Mouse (Mus musculus) thymus, adult 2 months (tissue): Measurements from ENCODE around the gene Inhbe. TPM values are rescaled to one million over a fixed set of nuclear protein-coding genes. Genes with fewer than 3 reads are reported as not detected.
A peak's percentile ranks its signal among the peaks of the same experiment; 100 is the strongest.

Source experiments
- DNase-seq: peaks from one replicate; pipeline ENCODE4 v3.0.0; 2021
- H3K27ac ChIP-seq: fragments of 200-500 bp; 2 replicates; pipeline ENCODE4 v1.5.1; 2012; ENCODE audit warnings: low read length, control low read depth; ENCODE audit not compliant: control insufficient read depth, insufficient read depth
- H3K27me3 ChIP-seq: fragments of 200-500 bp; 2 replicates; pipeline ENCODE4 v1.6.1; 2012; ENCODE audit warnings: mild to moderate bottlenecking, low read length, moderate library complexity, mixed read lengths; ENCODE audit not compliant: control insufficient read depth, insufficient read depth
- H3K36me3 ChIP-seq: fragments of 200-500 bp; 2 replicates; pipeline ENCODE4 v1.6.1; 2012; ENCODE audit warnings: mild to moderate bottlenecking, low read length, moderate library complexity; ENCODE audit not compliant: control insufficient read depth, insufficient read depth
- H3K4me1 ChIP-seq: fragments of 200-500 bp; replicated peaks from 2 replicates; pipeline ENCODE4 v1.6.1; 2012; ENCODE audit warnings: low read length; ENCODE audit not compliant: control insufficient read depth, insufficient read depth
- H3K4me3 ChIP-seq: fragments of 200-500 bp; 2 replicates; pipeline ENCODE4 v1.5.1; 2012; ENCODE audit warnings: mild to moderate bottlenecking, low read length, control low read depth, moderate library complexity; ENCODE audit not compliant: control insufficient read depth, insufficient read depth
- CTCF ChIP-seq: fragments of 200-500 bp; IDR thresholded peaks from 2 replicates; pipeline ENCODE4 v1.5.1; 2012; ENCODE audit warnings: mild to moderate bottlenecking, control low read depth, low read length, moderate library complexity, borderline replicate concordance; ENCODE audit not compliant: control insufficient read depth, poor library complexity, insufficient read depth; ENCODE audit errors: extremely low read depth
- POLR2A ChIP-seq: fragments of 200-500 bp; IDR thresholded peaks from 2 replicates; pipeline ENCODE4 v1.6.1; 2012; ENCODE audit warnings: mild to moderate bottlenecking, low read length, control low read depth, moderate library complexity; ENCODE audit not compliant: control insufficient read depth, poor library complexity, insufficient read depth; ENCODE audit errors: extremely low read depth
- WGBS: fragments of 180-500 bp; shearing (Covaris S2); methylation state at CpG from one replicate; pipeline ENCODE4 v1.1.7; 2018; 5-methylcytosine and 5-hydroxymethylcytosine counted together
- polyA plus RNA-seq: library from polyadenylated mRNA; depleted of rRNA; stranded (reverse); fragments of >200 nt; gene quantifications from 2 replicates; pipeline ENCODE4 v1.2.3, GENCODE M21; 2012

The Inhbe gene
- polyA plus RNA-seq, 1 experiment: not detected

DNA sequence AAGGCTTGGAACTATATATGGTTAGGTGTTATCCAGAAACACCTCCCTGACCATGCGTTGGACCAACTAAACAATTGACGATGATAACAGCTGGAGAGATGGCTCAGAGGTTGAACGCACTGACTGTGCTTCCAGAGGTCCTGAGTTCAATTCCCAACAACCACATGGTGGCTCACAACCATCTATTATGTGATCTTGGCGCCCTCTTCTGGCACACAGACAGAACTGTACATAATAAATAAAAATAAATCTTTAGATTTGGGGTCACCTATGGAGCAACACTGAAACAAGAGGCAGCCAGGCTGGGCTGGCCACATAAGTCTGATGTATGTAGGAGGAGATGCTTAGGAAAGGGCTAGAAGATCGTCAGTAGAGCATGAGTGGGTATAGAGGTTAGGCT is 21.1 kb downstream of the Inhbe start:
- Histone ChIP-seq H3K4me3 (no peak overlapping the region), H3K27me3 (no peaks in the 10 kb centered on the region), H3K27ac (no peak overlapping the region), H3K36me3 (peaks cover 9% of the 10 kb centered on the region), H3K4me1 (peaks cover 14% of the 10 kb centered on the region)
- TF ChIP-seq POLR2A: no peak
- no peak for TF ChIP-seq CTCF
- peak; percentile 30 for DNase-seq
- 67% methylated on average over 5 of the region's 5 CpGs for WGBS

DNA sequence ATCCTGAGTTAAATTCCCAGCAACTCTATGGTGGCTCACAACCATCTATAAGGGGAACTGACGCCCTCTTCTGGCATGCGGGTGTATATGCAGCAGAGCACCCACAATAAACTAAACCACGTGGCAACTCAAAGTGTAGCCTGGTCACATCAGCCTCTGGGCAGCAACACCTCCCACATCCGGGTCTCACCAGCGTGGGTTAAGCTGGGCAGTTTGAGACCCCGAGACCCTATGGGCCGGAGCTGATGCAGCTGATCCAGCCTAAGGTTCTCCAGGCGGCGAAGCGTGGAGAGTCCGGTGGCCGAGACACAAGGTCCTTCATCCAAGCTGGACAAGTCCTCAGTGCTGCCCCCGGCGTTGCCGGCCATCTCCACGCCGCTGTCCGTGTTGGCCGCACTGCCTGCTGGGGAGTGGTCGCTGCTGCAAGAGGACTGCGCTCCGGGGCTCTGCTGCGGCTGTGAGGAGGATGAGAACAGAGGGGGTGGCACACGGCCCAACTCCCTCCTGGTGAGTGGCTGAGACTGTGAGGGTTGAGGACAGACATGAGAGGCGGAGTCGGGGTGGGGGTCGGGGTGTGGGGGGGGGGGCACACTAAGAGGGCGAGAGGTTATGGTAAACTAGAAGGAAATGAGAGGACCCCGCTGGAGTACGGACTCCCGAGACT is 21.9 kb downstream of the Inhbe start:
- H3K36me3 ChIP-seq: peaks cover 17% of the 10 kb centered on the region
- 55% methylated on average over 31 of the region's 31 CpGs for WGBS
- no peaks in the 10 kb centered on the region for H3K27me3 ChIP-seq
- DNase-seq: no peak
- no peak overlapping the region for H3K4me3 ChIP-seq
- TF ChIP-seq CTCF (no peak), POLR2A (no peak)
- peaks cover 7% of the 10 kb centered on the region for H3K4me1 ChIP-seq
- H3K27ac ChIP-seq: no peak overlapping the region

DNA sequence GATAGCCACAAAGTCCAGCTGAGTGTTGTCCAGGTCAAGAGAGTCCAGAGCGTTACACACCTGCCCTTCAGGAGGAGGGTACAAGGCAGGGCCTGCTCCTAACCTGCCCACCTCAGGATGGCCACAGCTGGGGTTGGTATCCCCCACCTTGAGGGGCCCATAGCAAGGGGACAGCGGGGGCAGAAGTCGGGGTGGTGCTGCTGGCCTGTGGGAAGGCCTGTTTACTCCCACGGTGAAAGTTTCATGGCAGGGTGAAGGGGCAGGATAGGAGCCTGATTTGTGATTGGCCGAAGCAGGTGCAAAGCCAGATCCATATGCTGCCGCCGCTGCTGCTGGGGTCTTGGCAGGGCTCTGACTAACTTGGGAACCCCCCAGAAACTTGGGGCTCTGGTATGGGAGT is 24.0 kb downstream of the Inhbe start:
- 95% methylated on average over 7 of the region's 7 CpGs for WGBS
- TF ChIP-seq POLR2A: no peak
- TF ChIP-seq CTCF: no peak
- no peaks in the 10 kb centered on the region for H3K27me3 ChIP-seq
- no peak for DNase-seq
- no peak overlapping the region for H3K27ac ChIP-seq
- no peak overlapping the region for H3K4me3 ChIP-seq
- H3K36me3 ChIP-seq: peaks cover 17% of the 10 kb centered on the region
- peaks cover 15% of the 10 kb centered on the region for H3K4me1 ChIP-seq

DNA sequence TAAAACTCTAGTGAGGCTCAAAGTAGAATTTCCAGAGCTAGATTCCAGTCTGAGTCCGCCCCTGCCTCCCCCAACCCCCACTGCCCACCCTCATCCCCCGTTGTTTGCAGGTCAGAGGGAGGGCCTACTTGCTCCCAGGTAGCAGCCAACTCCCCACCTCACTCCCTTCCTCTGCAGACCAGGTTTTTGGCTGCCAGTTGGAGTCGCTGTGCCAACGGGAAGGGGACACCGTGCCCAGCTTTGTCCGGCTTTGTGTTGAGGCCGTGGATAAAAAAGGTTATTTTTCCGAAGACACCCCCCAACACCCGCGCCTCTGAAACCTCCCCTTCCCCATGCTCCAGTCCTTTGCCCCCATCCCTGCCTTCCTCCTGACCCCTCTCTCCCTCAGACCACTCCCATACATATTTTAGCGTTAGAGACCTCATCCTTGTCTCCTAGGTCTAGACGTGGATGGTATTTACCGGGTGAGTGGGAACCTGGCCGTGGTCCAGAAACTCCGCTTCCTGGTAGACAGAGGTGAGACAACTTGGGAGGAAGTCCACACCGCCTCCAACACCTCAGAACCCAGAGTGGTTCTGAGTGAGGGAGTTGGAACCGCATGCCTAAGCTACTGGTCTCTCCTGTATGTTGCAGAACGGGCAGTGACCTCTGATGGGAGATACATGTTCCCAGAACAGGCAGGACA is 26.6 kb downstream of the Inhbe start:
- Histone ChIP-seq H3K27me3 (no peaks in the 10 kb centered on the region), H3K4me1 (peaks cover 36% of the 10 kb centered on the region), H3K36me3 (peaks cover 17% of the 10 kb centered on the region), H3K27ac (no peak overlapping the region), H3K4me3 (no peak overlapping the region)
- DNase-seq: no peak
- 87% methylated on average over 18 of the region's 18 CpGs for WGBS
- no peak for TF ChIP-seq CTCF
- TF ChIP-seq POLR2A: no peak

DNA sequence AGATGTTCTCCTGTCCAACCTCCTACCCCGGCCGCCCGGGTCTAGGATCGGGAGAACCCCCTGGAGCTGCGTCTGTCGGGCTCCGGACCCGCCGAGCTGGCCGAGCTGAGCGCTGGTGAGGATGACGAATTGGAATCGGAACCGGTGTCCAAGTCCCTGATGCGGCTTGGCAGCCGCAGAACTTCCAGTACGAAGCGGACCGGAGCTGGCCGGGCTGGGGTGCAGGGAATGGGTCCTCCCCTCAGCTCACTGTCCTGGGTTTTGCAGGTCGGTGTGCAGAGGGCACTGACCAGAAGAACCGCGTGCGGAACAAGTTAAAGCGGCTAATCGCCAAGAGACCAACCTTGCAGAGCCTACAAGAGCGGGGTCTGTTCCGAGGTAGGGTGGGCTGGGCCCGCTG is 27.4 kb downstream of the Inhbe start:
- no peak for DNase-seq
- 92% methylated on average over 29 of the region's 29 CpGs for WGBS
- no peak for TF ChIP-seq CTCF
- TF ChIP-seq POLR2A: no peak
- Histone ChIP-seq H3K27me3 (no peaks in the 10 kb centered on the region), H3K4me3 (peak overlapping the region; percentile 44; the same call in 1 of the 2 replicates), H3K27ac (no peak overlapping the region), H3K4me1 (peaks cover 44% of the 10 kb centered on the region), H3K36me3 (peaks cover 17% of the 10 kb centered on the region)

DNA sequence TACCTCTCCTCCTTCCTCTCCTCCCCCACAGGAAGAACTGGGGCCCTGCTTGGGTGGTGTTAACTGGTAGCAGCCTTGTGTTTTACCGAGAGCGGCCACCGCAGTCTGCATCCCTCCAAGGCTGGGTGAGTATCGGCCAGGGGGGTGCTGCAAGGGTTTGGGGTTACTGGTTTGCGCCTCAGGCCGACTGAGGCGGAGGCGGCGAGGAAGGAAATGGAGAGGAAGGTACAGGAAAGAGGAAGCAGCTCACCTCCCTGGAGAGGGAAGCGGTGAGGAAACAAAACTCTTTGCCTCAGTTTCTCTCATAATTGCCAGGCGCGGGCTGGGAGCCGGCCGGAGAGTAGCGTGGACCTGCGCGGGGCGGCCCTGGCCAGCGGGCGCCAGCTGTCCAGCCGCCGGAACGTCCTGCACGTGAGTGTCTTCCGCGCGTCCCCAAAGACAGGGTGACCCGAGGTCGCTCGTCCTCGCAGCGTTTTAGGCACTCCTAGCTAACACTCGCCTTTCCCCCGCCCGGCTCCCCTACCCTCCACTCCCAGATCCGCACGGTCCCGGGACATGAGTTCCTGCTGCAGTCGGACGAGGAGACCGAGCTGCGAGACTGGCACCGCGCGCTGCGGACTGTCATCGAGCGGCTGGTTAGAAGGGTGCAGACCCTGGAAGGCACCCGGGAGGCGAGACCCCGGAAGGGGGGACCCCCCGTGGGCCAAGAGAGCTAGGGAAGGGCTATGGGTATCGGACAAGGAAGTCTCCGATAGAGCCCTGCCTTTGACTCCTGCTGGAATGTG is 28.0 kb downstream of the Inhbe start:
- peak; percentile 57 for DNase-seq
- Histone ChIP-seq H3K4me1 (peaks cover 50% of the 10 kb centered on the region), H3K36me3 (peaks cover 17% of the 10 kb centered on the region), H3K4me3 (peak overlapping the region; percentile 44), H3K27ac (peak overlapping the region; percentile 92), H3K27me3 (no peaks in the 10 kb centered on the region)
- WGBS: 58% methylated on average over 54 of the region's 54 CpGs
- TF ChIP-seq CTCF: no peak
- no peak for TF ChIP-seq POLR2A
